Mouse (Mus musculus) kidney, postnatal 0 days (tissue): Measurements from ENCODE around the gene Gpatch3. TPM values are rescaled to one million over a fixed set of nuclear protein-coding genes. Genes with fewer than 3 reads are reported as not detected.

Source experiments
- ATAC-seq: fragments of 200-750 bp; cut with Nextera tagmentation; replicated peaks from 2 replicates; pipeline ENCODE4 v1.8.0; 2017; ENCODE audit warnings: low read depth, moderate number of reproducible peaks, moderate TSS enrichment, moderate library complexity; ENCODE audit not compliant: low FRiP score
- DNase-seq: peaks from one replicate; pipeline ENCODE4 v3.0.0-alpha.2; 2016; ENCODE audit warnings: low spot score
- H3K27ac ChIP-seq: fragments of 300-500 bp; sonication (generic); 2 replicates; pipeline ENCODE4 v1.5.1; 2014; ENCODE audit warnings: mild to moderate bottlenecking
- H3K27me3 ChIP-seq: fragments of 300-500 bp; sonication (generic); 2 replicates; pipeline ENCODE4 v1.6.1; 2014; ENCODE audit warnings: low read length, mixed read lengths; ENCODE audit not compliant: insufficient read depth
- H3K36me3 ChIP-seq: fragments of 300-500 bp; sonication (generic); 2 replicates; pipeline ENCODE4 v1.6.1; 2014; ENCODE audit warnings: low read length, mixed read lengths; ENCODE audit not compliant: insufficient read depth
- H3K4me1 ChIP-seq: fragments of 300-500 bp; sonication (generic); replicated peaks from 2 replicates; pipeline ENCODE4 v1.6.1; 2014; ENCODE audit warnings: antibody characterized with exemption, low read length, mixed read lengths; ENCODE audit not compliant: insufficient read depth
- H3K4me2 ChIP-seq: fragments of 300-500 bp; sonication (generic); 2 replicates; pipeline ENCODE4 v1.6.1; 2014; ENCODE audit warnings: mild to moderate bottlenecking, low read length, moderate library complexity, mixed read lengths
- H3K4me3 ChIP-seq: fragments of 300-500 bp; sonication (generic); replicated peaks from 2 replicates; pipeline ENCODE4 v1.5.1; 2014; ENCODE audit warnings: low read depth, low read length
- H3K9ac ChIP-seq: fragments of 300-500 bp; sonication (generic); 2 replicates; pipeline ENCODE4 v1.6.1; 2014; ENCODE audit warnings: low read depth, low read length
- H3K9me3 ChIP-seq: fragments of 300-500 bp; sonication (generic); replicated peaks from 2 replicates; pipeline ENCODE4 v1.6.1; 2016; ENCODE audit warnings: low read length, inconsistent platforms, mixed read lengths
- CTCF ChIP-seq: IDR thresholded peaks from 2 replicates; pipeline ENCODE4 v1.5.1; 2016; ENCODE audit warnings: antibody characterized with exemption, low read depth, mild to moderate bottlenecking, moderate library complexity
- WGBS: fragments of 180-500 bp; shearing (Covaris S2); extraction: QIAGEN DNeasy Blood & Tissue Kit; methylation state at CpG from one replicate; pipeline ENCODE4 v1.1.7; 2014; 5-methylcytosine and 5-hydroxymethylcytosine counted together
- polyA plus RNA-seq: library from polyadenylated mRNA; unstranded; fragments of >200 nt; fragmentation: Nextera tagmentation; extraction: Ambion mirVana; gene quantifications from 2 replicates; pipeline ENCODE4 v1.2.1, GENCODE M21; 2015

Gene Gpatch3
- polyA plus RNA-seq, 1 experiment from 2014 or later: 8.2 TPM

GRCm38 (mm10) chr4:133613867-133614266, 39.3 kb downstream of the Gpatch3 start:
- no peak for TF ChIP-seq CTCF
- H3K4me3 ChIP-seq: no peak overlapping the region
- 77% methylated on average over 4 of the region's 4 CpGs for WGBS
- H3K36me3 ChIP-seq: peaks cover 20% of the 10 kb centered on the region
- ATAC-seq (no peak), DNase-seq (no peak)
- no peaks in the 10 kb centered on the region for H3K4me1 ChIP-seq
- H3K9me3 ChIP-seq: no peaks in the 10 kb centered on the region
- no peak overlapping the region for H3K27ac ChIP-seq
- no peak overlapping the region for H3K9ac ChIP-seq
- H3K27me3 ChIP-seq: no peaks in the 10 kb centered on the region
- no peak overlapping the region for H3K4me2 ChIP-seq

GRCm38 (mm10) chr4:133614274-133614761, 39.8 kb downstream of the Gpatch3 start:
- DNase-seq (no peak), ATAC-seq (no peak)
- H3K27me3 ChIP-seq: no peaks in the 10 kb centered on the region
- no peaks in the 10 kb centered on the region for H3K9me3 ChIP-seq
- TF ChIP-seq CTCF: no peak
- H3K36me3 ChIP-seq: peaks cover 20% of the 10 kb centered on the region
- no peak overlapping the region for H3K4me2 ChIP-seq
- H3K4me1 ChIP-seq: no peaks in the 10 kb centered on the region
- 90% methylated on average over 8 of the region's 8 CpGs for WGBS
- H3K9ac ChIP-seq: no peak overlapping the region
- no peak overlapping the region for H3K27ac ChIP-seq
- H3K4me3 ChIP-seq: no peak overlapping the region

GRCm38 (mm10) chr4:133615416-133615815, 40.9 kb downstream of the Gpatch3 start:
- Histone ChIP-seq H3K4me2 (no peak overlapping the region), H3K4me3 (no peak overlapping the region), H3K9me3 (no peaks in the 10 kb centered on the region), H3K4me1 (no peaks in the 10 kb centered on the region), H3K36me3 (peaks cover 17% of the 10 kb centered on the region), H3K9ac (no peak overlapping the region), H3K27me3 (no peaks in the 10 kb centered on the region), H3K27ac (no peak overlapping the region)
- TF ChIP-seq CTCF: no peak
- peak; percentile 32 for DNase-seq
- WGBS: 69% methylated on average over 10 of the region's 10 CpGs
- no peak for ATAC-seq

- Histone ChIP-seq H3K4me3 (no peak overlapping the region), H3K9ac (no peak overlapping the region), H3K4me1 (no peaks in the 10 kb centered on the region), H3K36me3 (peaks cover 5% of the 10 kb centered on the region; the same call in 1 of the 2 replicates), H3K27me3 (no peaks in the 10 kb centered on the region), H3K9me3 (no peaks in the 10 kb centered on the region), H3K4me2 (no peak overlapping the region), H3K27ac (no peak overlapping the region)
- ATAC-seq (no peak), DNase-seq (no peak)
- 84% methylated on average over 11 of the region's 11 CpGs for WGBS
- no peak for TF ChIP-seq CTCF
Observed at GRCm38 (mm10) chr4:133617936-133618335, 43.4 kb downstream of the Gpatch3 start.

- TF ChIP-seq CTCF: no peak
- Histone ChIP-seq H3K9me3 (no peaks in the 10 kb centered on the region), H3K4me2 (no peak overlapping the region), H3K36me3 (no peaks in the 10 kb centered on the region), H3K4me3 (no peak overlapping the region), H3K27ac (no peak overlapping the region), H3K27me3 (no peaks in the 10 kb centered on the region), H3K9ac (no peak overlapping the region), H3K4me1 (no peaks in the 10 kb centered on the region)
- WGBS: 61% methylated on average over 4 of the region's 4 CpGs
- DNase-seq (no peak), ATAC-seq (no peak)
Observed at GRCm38 (mm10) chr4:133619473-133620136, 45.1 kb downstream of the Gpatch3 start.

DNA sequence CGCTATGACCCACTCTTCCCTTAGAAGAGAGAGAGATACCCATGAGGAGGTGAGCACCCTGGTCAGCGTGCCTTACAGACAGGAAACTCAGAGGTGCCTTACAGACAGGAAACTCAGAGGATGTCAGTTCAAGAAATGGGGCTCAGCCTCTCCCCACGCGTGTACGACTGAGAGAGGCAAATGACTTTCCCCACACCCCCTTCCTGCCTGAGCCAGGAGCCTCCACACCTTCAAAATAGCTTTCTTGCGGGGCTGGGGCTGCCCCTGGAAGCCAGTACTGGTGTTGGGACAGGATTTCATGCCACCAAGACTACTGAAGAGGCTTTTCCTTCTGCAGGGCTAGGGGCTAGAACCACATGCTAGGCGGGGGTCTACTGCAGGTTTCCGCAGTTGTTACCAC, 46.1 kb downstream of the Gpatch3 start:
- WGBS: 74% methylated on average over 8 of the region's 8 CpGs
- Histone ChIP-seq H3K36me3 (no peaks in the 10 kb centered on the region), H3K4me1 (peaks cover 6% of the 10 kb centered on the region), H3K4me3 (no peak overlapping the region), H3K9me3 (no peaks in the 10 kb centered on the region), H3K27me3 (no peaks in the 10 kb centered on the region), H3K9ac (no peak overlapping the region), H3K27ac (no peak overlapping the region), H3K4me2 (no peak overlapping the region)
- no peak for TF ChIP-seq CTCF
- no peak for ATAC-seq
- no peak for DNase-seq
